ENCODE assay signal across 23 mouse cellular contexts in the genomic region with DNA sequence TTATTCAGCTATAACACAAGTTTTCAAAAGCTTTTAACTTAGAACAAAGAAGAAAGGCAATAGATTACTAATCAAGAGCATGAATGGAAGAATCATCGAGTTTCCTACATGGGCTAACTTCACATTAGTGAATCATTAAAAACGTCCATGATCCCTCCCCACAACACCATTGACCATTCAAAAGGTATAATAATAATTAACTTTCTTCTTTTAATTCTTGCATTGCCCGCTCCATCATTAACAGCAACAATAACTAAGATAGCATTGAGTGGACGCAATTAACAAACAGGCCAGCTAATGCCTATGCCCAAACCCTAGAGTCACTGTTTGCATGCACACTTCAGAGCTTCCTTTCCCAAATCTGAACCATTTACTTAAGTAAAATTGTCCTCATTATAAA. TPM values are rescaled to one million over a fixed set of nuclear protein-coding genes. Genes with fewer than 3 reads are reported as not detected.
DNase-seq lines count a peak whose midpoint lies in the region; ATAC-seq and TF ChIP-seq lines count a peak whose summit lies in the region.
"Had no signal": no experiment of that assay in that cellular context is flagged by ENCODE, and none has a peak within 500 bp of the region (broad histone marks: within the 10 kb centered on the region; RNA-seq: fewer than 3 reads in every experiment).

No protein-coding gene starts in this region.

- TF ChIP-seq POLR2A in kidney, adult 2 months (IDR thresholded peaks at IDR 0.05; ENCODE audit: low read depth, low read length): no peak

- WGBS in kidney, adult 2 months: 47% methylated on average over 4 of the region's 4 CpGs
- 70% methylated on average over 4 of the region's 4 CpGs for WGBS in kidney, embryonic 16.5 days

- H3K4me1 ChIP-seq in kidney, adult 2 months (ENCODE audit: control insufficient read depth, insufficient read depth, low read length): no peaks in the 10 kb centered on the region
- H3K4me1 ChIP-seq in kidney, embryonic 16.5 days (ENCODE audit: insufficient read depth, low read length): no peaks in the 10 kb centered on the region

- peak overlapping the region; percentile 92 for H3K27ac ChIP-seq in kidney, adult 2 months (ENCODE audit: insufficient read depth, low read depth, low read length)
- no peak overlapping the region for H3K27ac ChIP-seq in kidney, embryonic 16.5 days (ENCODE audit: low read length)

- peak; percentile 50 for DNase-seq in kidney, adult 2 months
- DNase-seq in kidney, adult 11 months: no peak
- DNase-seq in kidney, adult 9 months: peak; percentile 60
- DNase-seq in kidney, postnatal 14 days: no peak
- no peak for DNase-seq in kidney, adult 18-20 months
- DNase-seq: adrenal gland, adult 2 months; adrenal gland, adult 8-10 months; adrenal gland, postnatal 10 days; adrenal gland, postnatal 14 days; adrenal gland, postnatal 25 days; adrenal gland, postnatal 36 days; B cell, adult 2 months; cerebellum, adult 11 months; cerebellum, adult 11-12 months; cerebellum, adult 18-20 months had no signal

- ATAC-seq in kidney, embryonic 16.5 days (ENCODE audit: low FRiP score, low TSS enrichment): peak; percentile 54; the same call in 1 of the 2 replicates
- ATAC-seq: activated CD4-positive, CD25-positive, alpha-beta regulatory T cell, adult 4 months; CD4-positive, CD25-positive, alpha-beta regulatory T cell, adult 4 months; Patski had no signal

- no peaks in the 10 kb centered on the region for H3K27me3 ChIP-seq in kidney, adult 2 months (replicated peaks; ENCODE audit: control insufficient read depth, insufficient read depth, low read length)
- H3K27me3 ChIP-seq in kidney, embryonic 16.5 days (ENCODE audit: insufficient read depth, low read length): no peaks in the 10 kb centered on the region
- H3K27me3 ChIP-seq: CH12.LX, Patski had no signal

- H3K4me3 ChIP-seq in kidney, adult 2 months (ENCODE audit: insufficient read depth, low read depth, low read length): no peak overlapping the region
- no peak overlapping the region for H3K4me3 ChIP-seq in kidney, embryonic 16.5 days (ENCODE audit: low read length)

- H3K9me3 ChIP-seq in kidney, embryonic 16.5 days (ENCODE audit: low read length): no peaks in the 10 kb centered on the region
- H3K9me3 ChIP-seq: G1E had no signal

- no peak overlapping the region for H3K4me2 ChIP-seq in kidney, embryonic 16.5 days (replicated peaks; ENCODE audit: low read depth, low read length)

- TF ChIP-seq CTCF in kidney, adult 2 months (conservative IDR thresholded peaks at IDR 0.05; ENCODE audit: insufficient read depth, insufficient read length, low read depth, low read length): no peak

- H3K9ac ChIP-seq in kidney, embryonic 16.5 days (replicated peaks; ENCODE audit: low read length): no peak overlapping the region

- H3K36me3 ChIP-seq in kidney, adult 2 months (ENCODE audit: control insufficient read depth, insufficient read depth, low read length): no peaks in the 10 kb centered on the region
- 0 out of 2 replicates have a peak, but pooled peaks cover 2% of the 10 kb centered on the region for H3K36me3 ChIP-seq in kidney, embryonic 16.5 days (ENCODE audit: insufficient read depth, low read length)

RNA-seq across cellular contexts. Expression of a gene that starts 57.0 kb away (rescaled TPM):
- 0.09 and 0.19 TPM in 2 replicates for polyA plus RNA-seq in kidney, adult 2 months (2012; rRNA removed)
- not detected in 2 replicates for polyA plus RNA-seq in kidney, embryonic 16.5 days (2015; fragmentation: Nextera tagmentation; extraction: Ambion mirVana)
- polyA plus RNA-seq: activated CD4-positive, CD25-positive, alpha-beta regulatory T cell, adult 4 months; adrenal gland, adult 2 months; brain, embryonic 14.5 days; C2C12; CD4-positive, CD25-positive, alpha-beta regulatory T cell, adult 4 months; G1E; Patski had no signal

Comparison
In these comparisons a context has a peak if more than half of its experiments do, and no peak if none do; other contexts are left out.
1. DNase-seq: peak in kidney, adult 2 months (single experiment) and kidney, adult 9 months (single experiment); none in kidney, adult 11 months (single experiment), kidney, postnatal 14 days (single experiment) and kidney, adult 18-20 months (single experiment).